Mouse (Mus musculus): Measurements from ENCODE around the gene Grm8. TPM values are rescaled to one million over a fixed set of nuclear protein-coding genes. Genes with fewer than 3 reads are reported as not detected.

The Grm8 gene
- polyA plus RNA-seq, 1 experiment from 2014 or later = 0.09 TPM

DNA sequence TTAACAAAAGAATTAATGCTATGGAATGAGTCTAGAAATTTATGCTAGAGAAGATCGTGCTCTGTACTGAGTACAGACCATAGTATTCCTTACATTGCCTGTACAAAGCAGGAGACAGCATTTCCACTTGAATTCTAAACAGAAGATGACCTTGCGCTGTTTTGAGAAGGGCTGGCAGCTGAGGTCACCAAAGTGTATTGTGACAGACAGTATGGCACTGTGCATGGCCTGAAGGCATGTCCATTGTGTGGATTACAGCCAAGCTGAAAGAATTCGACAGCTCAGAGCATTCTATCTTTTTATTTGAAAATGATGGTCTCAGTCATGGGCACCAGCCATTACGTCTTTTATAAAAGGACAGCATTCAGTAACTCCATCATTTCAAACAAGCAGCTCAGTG is 517.5 kb downstream of the Grm8 start:
- no peaks in the 10 kb centered on the region for H3K36me3 ChIP-seq (ENCODE audit: insufficient read depth, low read length)
- no peak overlapping the region for H3K4me3 ChIP-seq (ENCODE audit: low read length)
- ATAC-seq (ENCODE audit: low FRiP score, low TSS enrichment) = no peak
- H3K27me3 ChIP-seq (ENCODE audit: insufficient read depth, low read length) = no peaks in the 10 kb centered on the region
- no peak overlapping the region for H3K27ac ChIP-seq (ENCODE audit: low read length)
- 87% methylated on average over 4 of the region's 4 CpGs for WGBS
- no peaks in the 10 kb centered on the region for H3K4me1 ChIP-seq (ENCODE audit: insufficient read depth, low read length)
- no peak overlapping the region for H3K9ac ChIP-seq (replicated peaks; ENCODE audit: low read length)
- no peak overlapping the region for H3K4me2 ChIP-seq (replicated peaks; ENCODE audit: low read depth, low read length)
- no peaks in the 10 kb centered on the region for H3K9me3 ChIP-seq (ENCODE audit: low read length)

GRCm38 (mm10) chr6:27580485-27580884 is 554.5 kb downstream of the Grm8 start:
- no peaks in the 10 kb centered on the region for H3K9me3 ChIP-seq (ENCODE audit: low read length)
- no peak overlapping the region for H3K4me3 ChIP-seq (ENCODE audit: low read length)
- H3K27ac ChIP-seq (ENCODE audit: low read length) = no peak overlapping the region
- no peak for ATAC-seq (ENCODE audit: low FRiP score, low TSS enrichment)
- H3K36me3 ChIP-seq (ENCODE audit: insufficient read depth, low read length) = no peaks in the 10 kb centered on the region
- WGBS = 80% methylated on average over 2 of the region's 2 CpGs
- H3K9ac ChIP-seq (replicated peaks; ENCODE audit: low read length) = no peak overlapping the region
- no peaks in the 10 kb centered on the region for H3K4me1 ChIP-seq (ENCODE audit: insufficient read depth, low read length)
- H3K27me3 ChIP-seq (ENCODE audit: insufficient read depth, low read length) = no peaks in the 10 kb centered on the region
- no peak overlapping the region for H3K4me2 ChIP-seq (replicated peaks; ENCODE audit: low read depth, low read length)

- Histone ChIP-seq H3K9me3 (ENCODE audit: low read length) (no peaks in the 10 kb centered on the region), H3K36me3 (ENCODE audit: insufficient read depth, low read length) (no peaks in the 10 kb centered on the region), H3K4me1 (ENCODE audit: insufficient read depth, low read length) (no peaks in the 10 kb centered on the region), H3K9ac (replicated peaks; ENCODE audit: low read length) (no peak overlapping the region), H3K4me2 (replicated peaks; ENCODE audit: low read depth, low read length) (no peak overlapping the region), H3K27me3 (ENCODE audit: insufficient read depth, low read length) (no peaks in the 10 kb centered on the region), H3K4me3 (ENCODE audit: low read length) (no peak overlapping the region), H3K27ac (ENCODE audit: low read length) (no peak overlapping the region)
- WGBS = 78% methylated on average over 6 of the region's 6 CpGs
- no peak for ATAC-seq (ENCODE audit: low FRiP score, low TSS enrichment)
Observed at GRCm38 (mm10) chr6:27545516-27545915, 589.5 kb downstream of the Grm8 start.

DNA sequence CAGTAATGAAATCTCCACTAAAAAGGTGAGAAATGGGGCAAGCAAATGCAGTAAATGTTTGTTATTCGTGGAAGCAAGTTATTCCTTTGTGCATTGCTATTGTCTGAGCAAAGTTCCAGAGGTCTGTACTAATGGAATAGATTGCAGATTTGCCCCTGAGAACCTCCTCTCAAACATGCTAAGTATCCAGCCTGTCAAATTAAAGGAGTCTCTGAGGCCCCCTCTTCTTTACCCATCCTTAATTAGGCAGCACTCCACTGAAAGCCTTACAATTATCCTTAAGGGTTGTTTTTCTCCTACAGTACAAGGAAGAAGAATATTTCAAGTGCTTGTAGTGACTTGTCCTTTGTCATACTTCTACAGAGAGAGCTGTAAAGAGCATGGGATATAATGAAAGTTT is 617.4 kb downstream of the Grm8 start:
- Histone ChIP-seq H3K36me3 (ENCODE audit: insufficient read depth, low read length) (no peaks in the 10 kb centered on the region), H3K4me1 (ENCODE audit: insufficient read depth, low read length) (no peaks in the 10 kb centered on the region), H3K9ac (replicated peaks; ENCODE audit: low read length) (no peak overlapping the region), H3K4me2 (replicated peaks; ENCODE audit: low read depth, low read length) (no peak overlapping the region), H3K27me3 (ENCODE audit: insufficient read depth, low read length) (no peaks in the 10 kb centered on the region), H3K4me3 (ENCODE audit: low read length) (no peak overlapping the region), H3K27ac (ENCODE audit: low read length) (no peak overlapping the region), H3K9me3 (ENCODE audit: low read length) (no peaks in the 10 kb centered on the region)
- no peak for ATAC-seq (ENCODE audit: low FRiP score, low TSS enrichment)
- 85% methylated on average over 1 of the region's 1 CpGs for WGBS

DNA sequence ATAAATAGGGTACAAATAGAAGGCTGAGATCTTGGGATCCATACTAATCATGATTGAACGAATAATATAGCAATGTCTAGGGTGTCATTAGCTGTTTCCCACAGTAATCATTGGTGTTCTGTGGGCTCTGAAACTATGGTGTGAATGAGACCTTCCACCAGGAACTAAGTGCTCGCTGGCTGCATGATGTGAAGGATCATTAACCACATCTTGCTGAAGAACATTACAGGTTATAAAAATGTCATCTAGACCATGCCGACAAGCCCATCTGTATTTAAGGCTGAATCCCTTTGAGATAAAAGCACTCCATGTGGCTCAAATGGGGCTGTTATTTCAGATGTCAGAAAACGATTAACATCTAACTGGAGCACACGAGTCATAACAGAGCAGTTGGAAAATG is 674.0 kb downstream of the Grm8 start:
- no peak; the same call in 1 of the 2 replicates for ATAC-seq (ENCODE audit: low FRiP score, low TSS enrichment)
- H3K9ac ChIP-seq (replicated peaks; ENCODE audit: low read length) = no peak overlapping the region
- H3K9me3 ChIP-seq (ENCODE audit: low read length) = no peaks in the 10 kb centered on the region
- no peak overlapping the region for H3K4me3 ChIP-seq (ENCODE audit: low read length)
- WGBS = 15% methylated on average over 5 of the region's 5 CpGs
- H3K27ac ChIP-seq (ENCODE audit: low read length) = no peak overlapping the region
- no peaks in the 10 kb centered on the region for H3K36me3 ChIP-seq (ENCODE audit: insufficient read depth, low read length)
- no peak overlapping the region for H3K4me2 ChIP-seq (replicated peaks; ENCODE audit: low read depth, low read length)
- H3K4me1 ChIP-seq (ENCODE audit: insufficient read depth, low read length) = no peaks in the 10 kb centered on the region
- H3K27me3 ChIP-seq (ENCODE audit: insufficient read depth, low read length) = no peaks in the 10 kb centered on the region

GRCm38 (mm10) chr6:27408473-27408872 is 726.5 kb downstream of the Grm8 start:
- Histone ChIP-seq H3K9ac (replicated peaks; ENCODE audit: low read length) (no peak overlapping the region), H3K4me1 (ENCODE audit: insufficient read depth, low read length) (no peaks in the 10 kb centered on the region), H3K27ac (ENCODE audit: low read length) (no peak overlapping the region), H3K4me2 (replicated peaks; ENCODE audit: low read depth, low read length) (no peak overlapping the region), H3K9me3 (ENCODE audit: low read length) (no peaks in the 10 kb centered on the region), H3K36me3 (ENCODE audit: insufficient read depth, low read length) (no peaks in the 10 kb centered on the region), H3K4me3 (ENCODE audit: low read length) (no peak overlapping the region), H3K27me3 (ENCODE audit: insufficient read depth, low read length) (no peaks in the 10 kb centered on the region)
- ATAC-seq (ENCODE audit: low FRiP score, low TSS enrichment) = no peak
- 71% methylated on average over 4 of the region's 4 CpGs for WGBS

DNA sequence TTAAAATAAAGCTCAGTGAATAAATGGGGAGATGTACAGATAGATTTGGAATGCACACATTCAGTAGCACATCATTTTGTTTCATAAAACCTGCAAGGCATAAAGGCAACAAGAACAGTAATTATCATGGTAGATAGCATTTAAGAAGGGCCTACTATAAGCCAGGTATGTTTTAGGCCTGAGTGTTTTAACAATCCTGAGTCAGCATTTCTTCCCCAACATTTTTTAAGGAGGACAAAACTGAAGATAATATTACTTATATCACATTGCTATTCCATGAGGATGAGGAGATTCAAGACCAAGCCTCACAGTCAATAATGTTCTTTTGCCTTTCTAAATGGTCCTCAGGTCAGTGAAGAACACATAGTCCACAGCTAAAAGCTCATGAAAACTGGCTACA is 762.6 kb downstream of the Grm8 start:
- Histone ChIP-seq H3K27me3 (ENCODE audit: insufficient read depth, low read length) (no peaks in the 10 kb centered on the region), H3K36me3 (ENCODE audit: insufficient read depth, low read length) (no peaks in the 10 kb centered on the region), H3K4me2 (replicated peaks; ENCODE audit: low read depth, low read length) (no peak overlapping the region), H3K9me3 (ENCODE audit: low read length) (no peaks in the 10 kb centered on the region), H3K9ac (replicated peaks; ENCODE audit: low read length) (no peak overlapping the region), H3K4me3 (ENCODE audit: low read length) (no peak overlapping the region), H3K4me1 (ENCODE audit: insufficient read depth, low read length) (no peaks in the 10 kb centered on the region), H3K27ac (ENCODE audit: low read length) (no peak overlapping the region)
- ATAC-seq (ENCODE audit: low FRiP score, low TSS enrichment) = no peak

DNA sequence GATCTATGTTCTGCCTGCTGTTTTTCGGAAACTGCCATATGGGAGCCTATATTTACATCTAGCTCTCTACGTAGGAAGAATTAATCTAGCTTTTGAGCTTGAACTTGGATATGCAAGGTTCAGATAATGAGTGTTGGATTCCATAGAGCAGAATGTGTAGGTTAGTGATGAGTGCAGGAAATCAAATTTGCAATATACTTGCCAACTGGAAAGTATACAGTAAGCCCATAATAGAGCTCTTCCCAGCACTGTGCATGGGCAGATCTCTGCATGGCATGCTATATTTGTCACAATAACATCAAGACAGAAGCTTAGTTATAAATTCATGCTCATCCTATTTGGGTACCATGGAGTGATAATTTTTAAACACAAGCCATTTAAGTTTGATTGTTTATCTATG is 763.9 kb downstream of the Grm8 start:
- H3K27ac ChIP-seq (ENCODE audit: low read length) = no peak overlapping the region
- no peaks in the 10 kb centered on the region for H3K9me3 ChIP-seq (ENCODE audit: low read length)
- no peak overlapping the region for H3K4me2 ChIP-seq (replicated peaks; ENCODE audit: low read depth, low read length)
- ATAC-seq (ENCODE audit: low FRiP score, low TSS enrichment) = no peak
- no peaks in the 10 kb centered on the region for H3K27me3 ChIP-seq (ENCODE audit: insufficient read depth, low read length)
- H3K36me3 ChIP-seq (ENCODE audit: insufficient read depth, low read length) = no peaks in the 10 kb centered on the region
- 75% methylated on average over 2 of the region's 2 CpGs for WGBS
- no peak overlapping the region for H3K9ac ChIP-seq (replicated peaks; ENCODE audit: low read length)
- no peak overlapping the region for H3K4me3 ChIP-seq (ENCODE audit: low read length)
- H3K4me1 ChIP-seq (ENCODE audit: insufficient read depth, low read length) = no peaks in the 10 kb centered on the region

GRCm38 (mm10) chr6:27363775-27364174 is 771.2 kb downstream of the Grm8 start:
- no peaks in the 10 kb centered on the region for H3K36me3 ChIP-seq (ENCODE audit: insufficient read depth, low read length)
- H3K9ac ChIP-seq (replicated peaks; ENCODE audit: low read length) = no peak overlapping the region
- no peak overlapping the region for H3K4me3 ChIP-seq (ENCODE audit: low read length)
- no peak for ATAC-seq (ENCODE audit: low FRiP score, low TSS enrichment)
- H3K9me3 ChIP-seq (ENCODE audit: low read length) = no peaks in the 10 kb centered on the region
- no peaks in the 10 kb centered on the region for H3K27me3 ChIP-seq (ENCODE audit: insufficient read depth, low read length)
- H3K27ac ChIP-seq (ENCODE audit: low read length) = no peak overlapping the region
- no peaks in the 10 kb centered on the region for H3K4me1 ChIP-seq (ENCODE audit: insufficient read depth, low read length)
- WGBS = 72% methylated on average over 8 of the region's 8 CpGs
- H3K4me2 ChIP-seq (replicated peaks; ENCODE audit: low read depth, low read length) = no peak overlapping the region

DNA sequence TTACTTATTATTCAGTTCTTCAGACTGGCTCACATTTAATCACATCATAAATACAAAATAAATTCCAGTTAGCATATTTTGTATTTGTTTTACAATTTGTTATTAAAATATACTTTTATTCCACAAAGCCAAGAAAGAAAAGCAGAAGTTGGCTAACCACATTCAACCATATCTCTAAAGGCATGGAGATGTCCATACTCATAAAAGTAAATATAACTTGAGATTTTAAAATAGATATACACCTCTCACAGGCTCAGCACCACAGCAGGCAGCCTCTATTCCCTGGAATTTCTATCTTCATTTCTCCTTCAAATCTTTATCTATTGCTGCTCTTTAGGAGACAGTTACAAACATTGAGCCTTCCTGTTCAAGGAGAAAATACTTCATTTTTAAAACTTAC is 774.5 kb downstream of the Grm8 start:
- Histone ChIP-seq H3K4me3 (ENCODE audit: low read length) (no peak overlapping the region), H3K9me3 (ENCODE audit: low read length) (no peaks in the 10 kb centered on the region), H3K4me1 (ENCODE audit: insufficient read depth, low read length) (no peaks in the 10 kb centered on the region), H3K27ac (ENCODE audit: low read length) (no peak overlapping the region), H3K9ac (replicated peaks; ENCODE audit: low read length) (no peak overlapping the region), H3K27me3 (ENCODE audit: insufficient read depth, low read length) (no peaks in the 10 kb centered on the region), H3K4me2 (replicated peaks; ENCODE audit: low read depth, low read length) (no peak overlapping the region), H3K36me3 (ENCODE audit: insufficient read depth, low read length) (no peaks in the 10 kb centered on the region)
- ATAC-seq (ENCODE audit: low FRiP score, low TSS enrichment) = no peak

- H3K9me3 ChIP-seq (ENCODE audit: low read length) = no peaks in the 10 kb centered on the region
- 88% methylated on average over 4 of the region's 4 CpGs for WGBS
- no peaks in the 10 kb centered on the region for H3K4me1 ChIP-seq (ENCODE audit: insufficient read depth, low read length)
- no peak overlapping the region for H3K4me2 ChIP-seq (replicated peaks; ENCODE audit: low read depth, low read length)
- H3K4me3 ChIP-seq (ENCODE audit: low read length) = no peak overlapping the region
- no peak overlapping the region for H3K27ac ChIP-seq (ENCODE audit: low read length)
- H3K36me3 ChIP-seq (ENCODE audit: insufficient read depth, low read length) = no peaks in the 10 kb centered on the region
- no peaks in the 10 kb centered on the region for H3K27me3 ChIP-seq (ENCODE audit: insufficient read depth, low read length)
- no peak for ATAC-seq (ENCODE audit: low FRiP score, low TSS enrichment)
- no peak overlapping the region for H3K9ac ChIP-seq (replicated peaks; ENCODE audit: low read length)
Observed at GRCm38 (mm10) chr6:27351147-27351546, 783.8 kb downstream of the Grm8 start.
